Mouse (Mus musculus) erythroblast, embryonic 14.5 days (primary cell): Measurements from ENCODE around the gene Sdha.

Experiments used
- GATA1 ChIP-seq: IDR thresholded peaks from 2 replicates; pipeline ENCODE4 v1.6.1; 2012; ENCODE audit warnings: low read length, inconsistent platforms, mixed read lengths
- TAL1 ChIP-seq: IDR thresholded peaks from 3 replicates; pipeline ENCODE4 v1.6.1; 2012; ENCODE audit warnings: low read length, inconsistent platforms, mixed read lengths

DNA sequence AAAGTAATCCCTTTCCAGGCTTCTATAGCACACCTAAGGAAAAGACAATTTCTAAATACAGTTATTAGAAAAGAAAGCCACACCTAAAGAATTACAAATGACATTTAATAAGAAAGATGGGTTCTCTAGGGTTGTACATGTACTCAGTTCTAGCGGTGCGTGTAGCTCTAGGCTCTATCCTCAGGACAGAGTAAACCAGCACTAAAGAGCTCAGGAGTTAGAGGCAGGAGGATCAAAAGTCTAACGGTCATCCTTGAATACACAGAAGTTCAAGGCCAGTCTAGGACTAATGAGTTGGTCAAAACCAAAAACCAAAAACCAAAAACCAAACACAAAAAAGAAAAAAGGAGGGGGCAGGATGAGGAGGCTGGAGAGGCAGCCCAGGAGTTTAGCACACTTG, 35.5 kb downstream of the Sdha start:
- TF ChIP-seq GATA1 (no peak), TAL1 (no peak)
